Mouse (Mus musculus) embryonic fibroblast, embryonic 13.5 days (primary cell): ENCODE results near the gene Mzf1.

Source experiments
- CTCF ChIP-seq: IDR thresholded peaks from 2 replicates; pipeline ENCODE4 v1.5.1; 2011; ENCODE audit warnings: mild to moderate bottlenecking, control low read depth, low read length, moderate library complexity, borderline replicate concordance; ENCODE audit not compliant: insufficient read depth
- POLR2A ChIP-seq: IDR thresholded peaks from 2 replicates; pipeline ENCODE4 v1.6.1; 2011; ENCODE audit warnings: low read depth, mild to moderate bottlenecking, control low read depth, low read length, moderate library complexity

GRCm38 (mm10) chr7:13022773-13023535 is 31.6 kb downstream of the Mzf1 start:
- TF ChIP-seq CTCF, result no peak
- peak; percentile 47 for TF ChIP-seq POLR2A
